Mouse (Mus musculus): ENCODE measurements around the gene Cradd. TPM values are rescaled to one million over a fixed set of nuclear protein-coding genes. Genes with fewer than 3 reads are reported as not detected.

Cradd gene
- polyA plus RNA-seq, 1 experiment: 18.0 TPM

- Histone ChIP-seq H3K36me3 (replicated peaks; ENCODE audit: low read length) (no peaks in the 10 kb centered on the region), H3K4me1 (peaks cover 26% of the 10 kb centered on the region), H3K4me3 (replicated peaks) (no peak overlapping the region), H3K9me3 (peaks cover 8% of the 10 kb centered on the region), H3K27me3 (replicated peaks) (no peaks in the 10 kb centered on the region)
- TF ChIP-seq FLI1 (IDR thresholded peaks at IDR 0.05; ENCODE audit: low read length) (no peak), GATA1 (IDR thresholded peaks at IDR 0.05; ENCODE audit: borderline replicate concordance, low read length) (no peak)
Observed at GRCm38 (mm10) chr10:95162691-95163374, 161.1 kb downstream of the Cradd start.

GRCm38 (mm10) chr10:95159675-95160256, 164.2 kb downstream of the Cradd start:
- H3K9me3 ChIP-seq: 0 out of 2 replicates have a peak, but pooled peaks cover 2% of the 10 kb centered on the region
- no peak overlapping the region for H3K4me3 ChIP-seq (replicated peaks)
- H3K27me3 ChIP-seq (replicated peaks): no peaks in the 10 kb centered on the region
- no peak for TF ChIP-seq FLI1 (IDR thresholded peaks at IDR 0.05; ENCODE audit: low read length)
- no peak for TF ChIP-seq GATA1 (IDR thresholded peaks at IDR 0.05; ENCODE audit: borderline replicate concordance, low read length)
- peaks cover 27% of the 10 kb centered on the region for H3K4me1 ChIP-seq
- no peaks in the 10 kb centered on the region for H3K36me3 ChIP-seq (replicated peaks; ENCODE audit: low read length)

- TF ChIP-seq FLI1 (IDR thresholded peaks at IDR 0.05; ENCODE audit: low read length) (no peak), GATA1 (IDR thresholded peaks at IDR 0.05; ENCODE audit: borderline replicate concordance, low read length) (no peak)
- 0 out of 2 replicates have a peak, but pooled peaks cover 2% of the 10 kb centered on the region for H3K9me3 ChIP-seq
- H3K36me3 ChIP-seq (replicated peaks; ENCODE audit: low read length): no peaks in the 10 kb centered on the region
- H3K27me3 ChIP-seq (replicated peaks): no peaks in the 10 kb centered on the region
- no peak overlapping the region for H3K4me3 ChIP-seq (replicated peaks)
- peaks cover 29% of the 10 kb centered on the region for H3K4me1 ChIP-seq
Observed at GRCm38 (mm10) chr10:95156410-95156809, 167.5 kb downstream of the Cradd start.

GRCm38 (mm10) chr10:95154675-95155074, 169.3 kb downstream of the Cradd start:
- 0 out of 2 replicates have a peak, but pooled peaks cover 2% of the 10 kb centered on the region for H3K9me3 ChIP-seq
- H3K4me3 ChIP-seq (replicated peaks): no peak overlapping the region
- H3K36me3 ChIP-seq (replicated peaks; ENCODE audit: low read length): no peaks in the 10 kb centered on the region
- TF ChIP-seq GATA1 (IDR thresholded peaks at IDR 0.05; ENCODE audit: borderline replicate concordance, low read length): no peak
- TF ChIP-seq FLI1 (IDR thresholded peaks at IDR 0.05; ENCODE audit: low read length): no peak
- no peaks in the 10 kb centered on the region for H3K27me3 ChIP-seq (replicated peaks)
- H3K4me1 ChIP-seq: peaks cover 37% of the 10 kb centered on the region

- no peak for TF ChIP-seq FLI1 (IDR thresholded peaks at IDR 0.05; ENCODE audit: low read length)
- TF ChIP-seq GATA1 (IDR thresholded peaks at IDR 0.05; ENCODE audit: borderline replicate concordance, low read length): no peak
- Histone ChIP-seq H3K36me3 (replicated peaks; ENCODE audit: low read length) (no peaks in the 10 kb centered on the region), H3K4me3 (replicated peaks) (no peak overlapping the region), H3K27me3 (replicated peaks) (no peaks in the 10 kb centered on the region), H3K4me1 (peaks cover 39% of the 10 kb centered on the region), H3K9me3 (0 out of 2 replicates have a peak, but pooled peaks cover 2% of the 10 kb centered on the region)
Observed at GRCm38 (mm10) chr10:95153224-95153623, 170.7 kb downstream of the Cradd start.

- TF ChIP-seq FLI1 (IDR thresholded peaks at IDR 0.05; ENCODE audit: low read length): no peak
- TF ChIP-seq GATA1 (IDR thresholded peaks at IDR 0.05; ENCODE audit: borderline replicate concordance, low read length): no peak
- H3K4me1 ChIP-seq: peaks cover 41% of the 10 kb centered on the region
- H3K27me3 ChIP-seq (replicated peaks): no peaks in the 10 kb centered on the region
- 0 out of 2 replicates have a peak, but pooled peaks cover 2% of the 10 kb centered on the region for H3K9me3 ChIP-seq
- no peaks in the 10 kb centered on the region for H3K36me3 ChIP-seq (replicated peaks; ENCODE audit: low read length)
- no peak overlapping the region for H3K4me3 ChIP-seq (replicated peaks)
Observed at GRCm38 (mm10) chr10:95152503-95152989, 171.4 kb downstream of the Cradd start.

- Histone ChIP-seq H3K36me3 (replicated peaks; ENCODE audit: low read length) (no peaks in the 10 kb centered on the region), H3K9me3 (no peaks in the 10 kb centered on the region), H3K4me3 (replicated peaks) (no peak overlapping the region), H3K4me1 (peaks cover 54% of the 10 kb centered on the region), H3K27me3 (replicated peaks) (no peaks in the 10 kb centered on the region)
- TF ChIP-seq FLI1 (IDR thresholded peaks at IDR 0.05; ENCODE audit: low read length) (no peak), GATA1 (IDR thresholded peaks at IDR 0.05; ENCODE audit: borderline replicate concordance, low read length) (no peak)
Observed at GRCm38 (mm10) chr10:95151012-95151768, 172.7 kb downstream of the Cradd start.

GRCm38 (mm10) chr10:95149666-95150065, 174.3 kb downstream of the Cradd start:
- Histone ChIP-seq H3K9me3 (no peaks in the 10 kb centered on the region), H3K4me3 (replicated peaks) (no peak overlapping the region), H3K36me3 (replicated peaks; ENCODE audit: low read length) (no peaks in the 10 kb centered on the region), H3K4me1 (peaks cover 52% of the 10 kb centered on the region), H3K27me3 (replicated peaks) (no peaks in the 10 kb centered on the region)
- no peak for TF ChIP-seq FLI1 (IDR thresholded peaks at IDR 0.05; ENCODE audit: low read length)
- TF ChIP-seq GATA1 (IDR thresholded peaks at IDR 0.05; ENCODE audit: borderline replicate concordance, low read length): no peak

- TF ChIP-seq FLI1 (IDR thresholded peaks at IDR 0.05; ENCODE audit: low read length): no peak
- TF ChIP-seq GATA1 (IDR thresholded peaks at IDR 0.05; ENCODE audit: borderline replicate concordance, low read length): no peak
- H3K4me3 ChIP-seq (replicated peaks): no peak overlapping the region
- H3K9me3 ChIP-seq: no peaks in the 10 kb centered on the region
- H3K4me1 ChIP-seq: peaks cover 49% of the 10 kb centered on the region
- no peaks in the 10 kb centered on the region for H3K27me3 ChIP-seq (replicated peaks)
- no peaks in the 10 kb centered on the region for H3K36me3 ChIP-seq (replicated peaks; ENCODE audit: low read length)
Observed at GRCm38 (mm10) chr10:95148641-95149040, 175.3 kb downstream of the Cradd start.
